Mouse (Mus musculus) brain, embryonic 14.5 days (tissue): ENCODE measurements around the gene Cdk14. TPM values are rescaled to one million over a fixed set of nuclear protein-coding genes. Genes with fewer than 3 reads are reported as not detected.

Experiments used
- DNase-seq: peaks from one replicate; pipeline ENCODE4 v3.0.0-alpha.2; 2011; ENCODE audit warnings: low read depth
- CTCF ChIP-seq: fragments of 200-500 bp; IDR thresholded peaks from 2 replicates; pipeline ENCODE4 v1.5.1; 2012; ENCODE audit warnings: inconsistent platforms, mild to moderate bottlenecking, moderate library complexity, borderline replicate concordance; ENCODE audit not compliant: insufficient read depth, insufficient read length; ENCODE audit errors: extremely low read depth
- POLR2A ChIP-seq: fragments of 200-500 bp; IDR thresholded peaks from 2 replicates; pipeline ENCODE4 v1.6.1; 2012; ENCODE audit warnings: mild to moderate bottlenecking, inconsistent platforms, borderline replicate concordance; ENCODE audit not compliant: poor library complexity, insufficient read depth, insufficient read length, severe bottlenecking; ENCODE audit errors: extremely low read depth
- polyA plus RNA-seq: library from polyadenylated mRNA; depleted of rRNA; stranded (reverse); fragments of >200 nt; gene quantifications from 2 replicates; pipeline ENCODE4 v1.2.3, GENCODE M21; 2012; rRNA removed

Gene Cdk14
- 19.2 and 33.3 TPM in 2 replicates for polyA plus RNA-seq

DNA sequence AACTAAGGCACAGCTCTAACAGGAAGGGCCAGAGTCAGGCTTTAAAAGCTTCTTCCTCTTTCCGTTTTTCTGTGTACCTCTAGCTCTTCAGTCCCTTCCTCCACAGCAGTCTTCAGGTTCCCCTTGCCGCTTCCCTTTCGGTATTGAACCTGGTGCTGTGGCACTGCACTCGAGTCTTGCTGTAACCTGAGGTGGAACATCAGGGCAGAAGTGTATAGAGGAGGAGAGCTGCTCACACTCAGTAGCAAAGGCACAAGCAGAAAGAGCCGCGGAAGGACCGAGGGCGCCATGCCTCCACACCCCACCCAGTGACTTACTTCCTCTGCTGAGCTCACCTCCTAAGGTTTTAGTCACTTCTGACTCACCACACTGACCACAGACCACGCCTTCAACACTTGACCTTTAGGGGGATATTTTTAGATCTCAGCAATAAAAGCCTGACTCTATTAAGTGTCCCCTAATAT is at the start of gene Cdk14:
TSS of gene Cdk14 (minus strand) at position 321 of the 464 bp plus-strand sequence.
- TF ChIP-seq POLR2A (no peak), CTCF (no peak)
- DNase-seq, result no peak

DNA sequence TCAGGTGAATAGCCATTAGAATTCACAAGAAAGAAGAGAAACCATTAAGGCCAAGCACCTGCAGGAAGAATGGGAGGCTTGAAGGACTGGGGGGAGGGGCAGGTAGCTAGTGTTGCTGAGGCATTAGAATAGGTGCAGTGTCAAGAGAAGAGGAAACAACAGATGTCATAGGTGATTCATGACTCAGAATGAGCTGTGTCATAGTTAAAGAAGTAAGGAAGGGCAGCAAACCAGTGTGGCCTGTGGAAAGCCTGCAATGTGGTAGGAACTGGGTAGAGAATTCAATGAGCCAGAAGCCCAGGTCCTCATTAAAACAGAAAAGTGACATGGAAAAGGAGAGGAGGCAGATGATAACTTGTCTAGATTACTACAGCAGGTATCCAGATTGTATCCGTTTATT is 45.1 kb upstream of the Cdk14 start:
- DNase-seq, result no peak
- TF ChIP-seq CTCF, result no peak
- no peak for TF ChIP-seq POLR2A

DNA sequence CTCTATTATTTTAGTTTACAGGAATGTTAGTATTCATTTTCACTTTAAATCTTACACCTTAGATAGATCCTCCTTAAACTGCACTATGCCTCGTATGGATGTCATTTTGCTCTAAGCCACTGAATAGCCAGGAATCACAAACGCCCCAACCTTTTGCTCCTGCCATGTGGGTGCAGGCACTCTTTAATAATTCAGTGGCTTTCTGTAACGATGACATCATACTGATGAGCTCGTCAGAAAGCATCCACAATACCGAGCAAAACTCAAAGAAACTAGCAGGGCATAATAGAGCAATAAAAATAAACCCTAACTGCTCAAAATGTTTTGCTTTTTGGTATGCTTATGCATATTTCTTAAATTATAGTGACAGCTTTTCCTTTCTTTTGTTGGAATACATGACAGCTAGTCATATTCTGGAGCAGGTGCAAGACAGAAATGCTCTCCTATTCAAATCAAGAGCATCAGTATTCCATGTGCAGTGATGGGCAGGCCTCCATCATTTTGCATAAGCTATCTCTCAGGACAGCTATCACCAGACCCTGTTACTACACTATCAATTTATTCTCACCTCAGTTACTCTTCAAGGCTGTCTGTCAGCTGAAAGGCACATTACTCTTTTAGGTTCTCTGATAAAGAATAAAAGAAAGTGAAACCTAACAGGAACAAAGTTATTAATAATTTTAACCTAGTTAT is 11.8 kb upstream of the Cdk14 start:
- TF ChIP-seq CTCF (no peak), POLR2A (no peak)
- peak; percentile 56 for DNase-seq

DNA sequence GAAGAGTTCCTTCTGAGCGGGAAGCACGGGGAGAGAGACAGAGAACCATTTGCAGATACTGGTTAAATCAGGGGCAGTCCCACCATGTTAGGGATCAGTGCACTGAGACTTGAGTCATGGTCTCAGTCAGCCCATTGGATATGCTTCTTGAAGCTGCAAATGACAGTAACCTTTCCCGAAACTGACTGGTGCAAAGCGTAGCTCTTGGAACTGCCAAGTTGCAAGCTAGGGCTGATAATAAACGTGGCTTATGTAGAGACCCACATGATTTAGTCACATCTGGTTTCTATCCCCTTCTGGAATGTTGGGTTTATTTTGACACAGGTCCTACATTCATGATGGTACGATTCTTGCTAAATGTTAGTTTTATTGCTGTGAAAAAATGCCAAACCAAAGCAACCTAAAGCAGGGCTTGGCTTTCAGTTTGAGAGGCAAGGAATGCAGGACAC is 3.6 kb upstream of the Cdk14 start:
- DNase-seq, result no peak
- TF ChIP-seq POLR2A (no peak), CTCF (no peak)

DNA sequence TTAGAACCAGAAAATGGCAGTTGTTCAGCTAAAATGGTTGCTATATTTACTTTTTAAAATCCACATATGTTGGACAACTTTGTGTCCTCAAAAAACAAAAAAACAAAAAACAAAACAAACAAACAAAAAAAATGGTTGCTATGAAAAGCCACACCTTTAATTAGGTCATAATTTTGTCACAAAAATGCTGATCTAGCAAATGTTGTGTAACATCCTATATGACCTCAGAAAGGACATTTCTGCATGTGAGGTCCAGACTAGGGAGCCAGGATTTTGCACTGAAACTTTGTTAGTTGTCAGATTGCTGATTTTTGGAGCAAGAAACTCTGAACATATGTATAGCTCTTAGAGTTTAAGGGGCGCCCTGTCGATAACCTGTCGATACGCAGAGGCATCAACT is 3.0 kb upstream of the Cdk14 start:
- DNase-seq, result no peak
- TF ChIP-seq CTCF (no peak), POLR2A (no peak)

DNA sequence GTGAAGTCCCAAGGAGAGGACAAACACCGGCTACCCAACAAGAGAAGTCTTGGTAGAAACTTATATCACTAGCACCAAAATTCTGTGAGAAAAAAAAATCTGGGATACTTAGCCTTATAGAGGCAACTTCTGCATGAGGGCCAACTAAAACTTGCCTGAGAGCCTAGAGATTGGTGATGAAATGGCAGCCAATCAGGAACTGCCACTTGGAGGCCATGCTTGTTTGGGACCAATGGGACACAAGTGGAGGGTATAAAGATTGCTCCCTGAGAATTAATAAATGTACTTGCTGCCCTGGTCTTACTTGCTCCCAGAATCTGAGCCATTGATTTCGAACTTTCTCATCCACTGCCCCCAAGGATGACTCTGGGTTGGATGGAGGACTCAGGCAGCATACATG is 1.3 kb upstream of the Cdk14 start:
- TF ChIP-seq CTCF (no peak), POLR2A (no peak)

DNA sequence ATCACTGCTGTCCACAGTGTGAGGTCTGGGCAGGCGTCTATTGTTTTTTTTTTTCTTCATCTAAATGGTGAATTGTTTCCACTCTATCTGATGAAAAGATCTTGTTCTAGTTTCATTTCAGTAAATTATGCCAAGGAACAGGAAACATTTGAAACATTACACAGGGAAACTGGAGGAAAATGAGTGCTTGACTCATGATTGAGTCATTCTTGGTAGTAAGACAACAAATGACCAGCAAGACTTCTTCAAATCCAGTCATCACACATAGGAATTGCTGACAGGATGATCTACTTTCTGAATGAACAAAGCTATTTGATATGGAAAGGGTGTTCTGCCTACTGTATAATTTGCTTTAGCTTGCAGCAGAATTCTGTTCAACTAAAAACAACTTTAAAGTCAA is 859 bp downstream of the Cdk14 start:
- TF ChIP-seq CTCF, result no peak

More for the DNA sequence above, 1.3 kb upstream of the Cdk14 start:
- DNase-seq, result no peak

DNA sequence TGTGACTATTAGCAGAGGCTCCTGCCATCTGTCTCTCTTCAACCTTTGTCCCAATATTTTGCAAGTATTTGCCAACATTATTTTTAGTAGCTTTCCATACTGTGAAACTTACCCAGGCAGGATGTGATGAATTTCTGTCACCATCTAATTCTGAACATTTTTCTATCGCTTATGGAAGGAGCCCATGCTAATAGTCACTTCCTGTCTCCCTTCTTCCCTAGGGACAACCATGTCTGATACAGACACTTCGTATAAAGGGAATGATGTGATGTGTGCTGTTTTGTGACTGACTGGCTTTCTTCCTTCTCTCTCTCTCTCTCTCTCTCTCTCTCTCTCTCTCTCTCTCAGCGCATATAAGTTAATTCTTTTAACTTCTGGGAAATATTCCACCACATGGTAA is 5.3 kb downstream of the Cdk14 start:
- TF ChIP-seq POLR2A (no peak), CTCF (no peak)
- no peak for DNase-seq

More for the DNA sequence above, 859 bp downstream of the Cdk14 start:
- no peak for DNase-seq

DNA sequence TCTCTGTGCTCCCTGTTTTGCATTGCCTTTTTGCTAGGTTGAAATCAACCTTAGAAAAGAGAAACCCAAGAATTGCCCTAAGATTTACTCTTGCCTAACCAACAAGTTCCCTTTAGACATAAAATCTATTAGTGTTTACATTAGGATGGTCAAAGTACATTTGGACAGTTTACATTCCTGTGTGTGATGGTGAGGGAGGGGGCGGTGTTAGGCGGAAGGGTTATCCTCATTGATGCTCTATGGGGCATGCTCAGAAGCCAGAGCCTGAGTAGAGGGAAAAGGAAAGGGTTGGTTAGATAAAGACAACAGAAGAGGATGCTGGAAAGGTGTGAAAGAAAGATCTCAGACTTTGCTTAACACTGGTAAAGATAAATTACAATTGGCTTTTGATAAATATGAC is 8.2 kb downstream of the Cdk14 start:
- TF ChIP-seq POLR2A (no peak), CTCF (no peak)
- no peak for DNase-seq

DNA sequence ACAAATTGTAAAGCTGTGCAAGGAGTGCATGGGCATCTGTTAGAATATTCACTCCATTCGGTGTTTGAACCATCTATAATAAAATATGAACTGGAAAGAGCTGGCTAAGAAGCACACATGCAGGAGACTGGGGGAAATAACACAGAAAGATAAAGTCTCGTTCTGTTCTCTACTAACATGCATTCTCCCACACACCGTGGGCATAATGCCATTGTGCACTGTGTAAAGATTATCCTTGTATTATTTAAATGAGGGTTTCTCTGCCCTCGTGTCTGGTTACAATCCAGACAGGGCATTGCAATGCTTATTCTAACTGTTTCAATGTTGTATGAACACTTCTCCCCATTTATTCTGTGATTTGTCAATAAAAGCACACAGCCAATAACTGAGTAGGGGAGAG is 18.1 kb downstream of the Cdk14 start:
- no peak for DNase-seq
- TF ChIP-seq CTCF (no peak), POLR2A (no peak)

DNA sequence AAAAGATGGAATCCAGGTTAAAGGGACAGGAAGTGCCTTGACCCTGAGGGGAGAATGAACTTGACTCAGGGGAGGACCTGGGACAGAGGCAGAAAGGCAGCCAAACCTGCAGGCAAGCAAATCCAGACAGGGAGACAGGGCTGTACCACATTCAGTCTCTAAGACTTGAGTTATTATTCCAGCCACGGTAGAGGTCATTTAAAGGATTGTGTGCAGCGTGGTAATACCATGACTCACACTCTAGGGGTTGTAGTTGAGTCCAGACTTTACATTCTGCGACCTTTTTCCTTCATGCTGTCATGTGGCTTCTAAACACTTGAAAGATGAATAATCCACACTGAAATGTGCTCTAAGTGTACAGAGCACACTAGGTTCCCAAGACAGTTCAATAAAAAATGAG is 27.3 kb downstream of the Cdk14 start:
- no peak for DNase-seq
- TF ChIP-seq CTCF, result no peak
- no peak for TF ChIP-seq POLR2A

DNA sequence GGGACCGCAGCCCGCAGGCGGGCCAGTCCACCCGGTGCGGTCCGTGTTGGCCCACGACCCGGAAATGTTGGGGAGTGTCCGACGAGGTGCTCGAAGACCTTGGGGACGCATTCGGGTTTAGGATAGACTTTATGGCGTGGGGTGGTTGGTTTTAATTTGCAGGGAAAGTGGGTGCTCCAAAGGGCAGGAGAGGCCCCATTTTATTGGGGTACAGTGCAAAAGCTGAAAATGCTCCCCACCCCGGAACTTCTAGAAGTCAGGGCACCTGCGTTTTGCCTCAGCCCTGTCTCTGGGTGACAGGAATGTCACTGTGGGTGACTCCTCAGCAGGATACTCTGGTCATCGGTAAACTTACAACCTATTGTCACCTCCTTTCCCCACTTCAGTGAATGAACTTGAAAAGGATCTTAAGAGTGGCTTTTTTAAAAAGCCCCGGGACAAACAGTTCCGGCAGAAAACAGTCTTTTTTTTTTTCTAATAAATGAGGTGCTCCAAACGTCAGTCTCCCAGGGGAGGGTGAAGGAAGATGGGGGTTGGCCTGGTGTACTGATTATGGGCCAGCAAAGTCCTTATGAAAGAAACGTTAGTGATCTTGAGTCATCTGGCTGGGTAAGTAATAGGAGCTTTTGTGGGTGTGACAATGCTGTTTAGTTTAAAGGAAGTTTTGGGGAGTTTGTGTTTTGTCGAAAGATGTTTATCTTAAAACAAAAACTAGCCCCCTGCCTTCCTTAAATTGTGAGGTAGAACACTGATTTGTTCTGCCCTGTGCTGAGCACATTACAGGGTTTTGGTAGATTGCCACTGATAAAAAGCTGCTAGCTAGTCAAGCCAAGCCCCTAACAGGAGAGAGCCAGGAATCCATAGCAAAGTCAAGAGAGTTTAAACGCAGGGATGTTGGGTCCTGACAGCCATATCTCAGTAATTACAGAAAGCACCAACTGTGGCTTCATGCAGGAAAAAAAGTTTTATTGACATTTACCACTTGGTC is 39.1 kb downstream of the Cdk14 start:
- TF ChIP-seq CTCF, result no peak
- TF ChIP-seq POLR2A, result no peak
- DNase-seq, result peak; percentile 35
